Mouse (Mus musculus): ENCODE data around the gene Krt28.

DNA sequence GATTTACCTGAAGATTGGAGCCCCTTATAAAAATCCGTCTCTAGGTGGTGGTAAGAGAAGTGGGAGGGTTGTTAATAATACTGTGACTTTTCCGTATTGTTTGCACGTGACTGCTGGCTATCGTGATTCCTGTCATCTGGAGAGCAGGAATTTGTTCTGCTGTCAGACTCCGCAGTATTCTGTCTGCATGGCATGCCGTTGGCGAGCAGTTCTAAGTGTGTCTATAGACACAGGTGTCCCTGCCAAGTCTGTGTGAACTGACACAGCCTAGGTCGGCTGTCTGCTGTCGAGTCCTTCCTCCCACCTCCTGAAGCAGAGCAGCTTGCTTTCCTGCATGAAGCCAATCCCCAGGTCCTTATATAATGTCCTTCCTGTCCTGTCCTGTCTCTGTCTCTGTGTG, 55.6 kb downstream of the Krt28 start:
- no peak for TF ChIP-seq CTCF (IDR thresholded peaks at IDR 0.05)
- no peak for TF ChIP-seq EP300 (IDR thresholded peaks at IDR 0.05)
